Mouse (Mus musculus): Measurements from ENCODE around the gene Cbx3.

DNA sequence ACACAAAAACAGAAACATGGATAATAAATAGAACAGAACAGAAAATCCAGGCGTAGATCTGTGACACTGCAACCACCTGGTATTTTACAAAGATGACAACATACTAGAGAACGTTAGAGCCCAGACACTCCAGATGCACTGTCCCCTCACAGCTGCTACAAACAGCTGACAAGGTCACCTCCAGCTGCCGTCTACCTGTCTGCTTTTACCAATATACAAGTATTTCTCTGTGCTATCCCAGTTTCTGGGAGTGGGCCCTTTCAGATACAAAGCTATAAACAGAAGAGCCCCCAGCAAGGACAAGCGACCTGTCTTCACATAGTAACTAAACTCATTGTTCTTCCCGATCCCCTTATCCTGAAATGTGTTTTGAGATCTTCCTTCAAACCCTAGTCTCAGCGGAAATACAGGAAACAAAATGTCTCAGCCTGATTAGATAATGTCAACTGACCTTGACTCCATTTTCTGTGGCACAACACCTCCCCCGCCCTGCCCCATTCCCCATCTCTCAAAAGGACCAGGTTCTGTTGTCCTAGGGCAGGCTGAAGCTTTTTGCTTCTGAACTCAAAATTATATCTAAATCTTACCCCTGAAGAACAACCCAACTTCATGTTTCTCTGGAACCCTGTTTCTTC, 16.0 kb downstream of the Cbx3 start:
- TF ChIP-seq GATA1 (IDR thresholded peaks at IDR 0.05; ENCODE audit: borderline replicate concordance, low read length), result no peak
- no peak for TF ChIP-seq FLI1 (IDR thresholded peaks at IDR 0.05; ENCODE audit: low read length)

All from megakaryocyte, embryonic 14.5 days (primary cell).